Mouse (Mus musculus): Measurements from ENCODE around the gene Vsig8. TPM values are rescaled to one million over a fixed set of nuclear protein-coding genes. Genes with fewer than 3 reads are reported as not detected.

Vsig8 gene
- 0.05 TPM in 1 of 2 replicates, not detected in the other for polyA plus RNA-seq (2015; fragmentation: Nextera tagmentation; extraction: Ambion mirVana)

GRCm38 (mm10) chr1:172555638-172556037 lies at the start of gene Vsig8:
TSS of gene Vsig8 (plus strand) at chr1:172555938.
- ATAC-seq (ENCODE audit: low read depth): no peak
- Histone ChIP-seq H3K27ac (ENCODE audit: low read length) (no peak within 1 kb of the TSS), H3K36me3 (ENCODE audit: control insufficient read depth, insufficient read depth) (no peaks in the 10 kb centered on the region), H3K9ac (ENCODE audit: low read depth, low read length) (no peak within 1 kb of the TSS), H3K4me1 (ENCODE audit: control insufficient read depth, low read depth, low read length) (peaks cover 3% of the 10 kb centered on the region; the same call in 1 of the 2 replicates), H3K4me3 (ENCODE audit: low read depth, low read length) (no peak within 1 kb of the TSS), H3K9me3 (replicated peaks; ENCODE audit: control insufficient read depth, low read length) (no peaks in the 10 kb centered on the region), H3K27me3 (ENCODE audit: control insufficient read depth, insufficient read depth, low read depth, low read length) (peaks cover 6% of the 10 kb centered on the region), H3K4me2 (ENCODE audit: low read depth, low read length) (no peak within 1 kb of the TSS)
- WGBS (ENCODE audit: insufficient replicate concordance): 51% methylated on average over 11 of the region's 11 CpGs

- Histone ChIP-seq H3K4me3 (ENCODE audit: low read depth, low read length) (no peak overlapping the region), H3K4me2 (ENCODE audit: low read depth, low read length) (no peak overlapping the region), H3K36me3 (ENCODE audit: control insufficient read depth, insufficient read depth) (peaks cover 6% of the 10 kb centered on the region), H3K27ac (ENCODE audit: low read length) (no peak overlapping the region), H3K4me1 (ENCODE audit: control insufficient read depth, low read depth, low read length) (peaks cover 20% of the 10 kb centered on the region), H3K9ac (ENCODE audit: low read depth, low read length) (no peak overlapping the region), H3K27me3 (ENCODE audit: control insufficient read depth, insufficient read depth, low read depth, low read length) (no peaks in the 10 kb centered on the region), H3K9me3 (replicated peaks; ENCODE audit: control insufficient read depth, low read length) (no peaks in the 10 kb centered on the region)
- no peak for ATAC-seq (ENCODE audit: low read depth)
- 48% methylated on average over 5 of the region's 5 CpGs for WGBS (ENCODE audit: insufficient replicate concordance)
These were observed 48.7 kb upstream of the Vsig8 start for GRCm38 (mm10) chr1:172507001-172507400.

- Histone ChIP-seq H3K36me3 (ENCODE audit: control insufficient read depth, insufficient read depth) (peaks cover 6% of the 10 kb centered on the region), H3K9me3 (replicated peaks; ENCODE audit: control insufficient read depth, low read length) (no peaks in the 10 kb centered on the region), H3K4me2 (ENCODE audit: low read depth, low read length) (no peak overlapping the region), H3K27ac (ENCODE audit: low read length) (no peak overlapping the region), H3K4me3 (ENCODE audit: low read depth, low read length) (no peak overlapping the region), H3K4me1 (ENCODE audit: control insufficient read depth, low read depth, low read length) (peaks cover 17% of the 10 kb centered on the region), H3K9ac (ENCODE audit: low read depth, low read length) (no peak overlapping the region), H3K27me3 (ENCODE audit: control insufficient read depth, insufficient read depth, low read depth, low read length) (no peaks in the 10 kb centered on the region)
- 62% methylated on average over 3 of the region's 3 CpGs for WGBS (ENCODE audit: insufficient replicate concordance)
- no peak for ATAC-seq (ENCODE audit: low read depth)
These were observed 48.0 kb upstream of the Vsig8 start for GRCm38 (mm10) chr1:172507701-172508100.

GRCm38 (mm10) chr1:172508172-172508571 lies 47.6 kb upstream of the Vsig8 start:
- H3K4me1 ChIP-seq (ENCODE audit: control insufficient read depth, low read depth, low read length): peaks cover 17% of the 10 kb centered on the region
- peaks cover 6% of the 10 kb centered on the region for H3K36me3 ChIP-seq (ENCODE audit: control insufficient read depth, insufficient read depth)
- H3K27ac ChIP-seq (ENCODE audit: low read length): no peak overlapping the region
- ATAC-seq (ENCODE audit: low read depth): peak; percentile 20; the same call in 1 of the 2 replicates
- H3K4me2 ChIP-seq (ENCODE audit: low read depth, low read length): no peak overlapping the region
- WGBS (ENCODE audit: insufficient replicate concordance): 13% methylated on average over 2 of the region's 2 CpGs
- no peak overlapping the region for H3K4me3 ChIP-seq (ENCODE audit: low read depth, low read length)
- no peaks in the 10 kb centered on the region for H3K27me3 ChIP-seq (ENCODE audit: control insufficient read depth, insufficient read depth, low read depth, low read length)
- H3K9me3 ChIP-seq (replicated peaks; ENCODE audit: control insufficient read depth, low read length): no peaks in the 10 kb centered on the region
- H3K9ac ChIP-seq (ENCODE audit: low read depth, low read length): no peak overlapping the region

- H3K9me3 ChIP-seq (replicated peaks; ENCODE audit: control insufficient read depth, low read length): no peaks in the 10 kb centered on the region
- peaks cover 10% of the 10 kb centered on the region for H3K4me1 ChIP-seq (ENCODE audit: control insufficient read depth, low read depth, low read length)
- no peaks in the 10 kb centered on the region for H3K27me3 ChIP-seq (ENCODE audit: control insufficient read depth, insufficient read depth, low read depth, low read length)
- no peak for ATAC-seq (ENCODE audit: low read depth)
- no peak overlapping the region for H3K9ac ChIP-seq (ENCODE audit: low read depth, low read length)
- H3K36me3 ChIP-seq (ENCODE audit: control insufficient read depth, insufficient read depth): peaks cover 6% of the 10 kb centered on the region
- no peak overlapping the region for H3K4me3 ChIP-seq (ENCODE audit: low read depth, low read length)
- H3K4me2 ChIP-seq (ENCODE audit: low read depth, low read length): no peak overlapping the region
- 72% methylated on average over 5 of the region's 5 CpGs for WGBS (ENCODE audit: insufficient replicate concordance)
- H3K27ac ChIP-seq (ENCODE audit: low read length): no peak overlapping the region
These were observed 46.5 kb upstream of the Vsig8 start for GRCm38 (mm10) chr1:172509235-172509634.

- 43% methylated on average over 8 of the region's 8 CpGs for WGBS (ENCODE audit: insufficient replicate concordance)
- H3K4me3 ChIP-seq (ENCODE audit: low read depth, low read length): no peak overlapping the region; the same call in 1 of the 2 replicates
- no peak overlapping the region for H3K9ac ChIP-seq (ENCODE audit: low read depth, low read length)
These were observed 45.8 kb upstream of the Vsig8 start for GRCm38 (mm10) chr1:172509983-172510382.

GRCm38 (mm10) chr1:172510421-172510972 lies 45.2 kb upstream of the Vsig8 start:
- Histone ChIP-seq H3K4me3 (ENCODE audit: low read depth, low read length) (no peak overlapping the region; the same call in 1 of the 2 replicates), H3K9ac (ENCODE audit: low read depth, low read length) (no peak overlapping the region), H3K4me1 (ENCODE audit: control insufficient read depth, low read depth, low read length) (peaks cover 9% of the 10 kb centered on the region), H3K27me3 (ENCODE audit: control insufficient read depth, insufficient read depth, low read depth, low read length) (no peaks in the 10 kb centered on the region), H3K36me3 (ENCODE audit: control insufficient read depth, insufficient read depth) (peaks cover under 1% of the 10 kb centered on the region; the same call in 1 of the 2 replicates), H3K27ac (ENCODE audit: low read length) (peak overlapping the region; percentile 67), H3K4me2 (ENCODE audit: low read depth, low read length) (peak overlapping the region; percentile 36), H3K9me3 (replicated peaks; ENCODE audit: control insufficient read depth, low read length) (no peaks in the 10 kb centered on the region)
- 46% methylated on average over 13 of the region's 13 CpGs for WGBS (ENCODE audit: insufficient replicate concordance)
- ATAC-seq (ENCODE audit: low read depth): peak; percentile 43

More at GRCm38 (mm10) chr1:172509983-172510382, 45.8 kb upstream of the Vsig8 start:
- no peaks in the 10 kb centered on the region for H3K9me3 ChIP-seq (replicated peaks; ENCODE audit: control insufficient read depth, low read length)
- peak overlapping the region; percentile 36 for H3K4me2 ChIP-seq (ENCODE audit: low read depth, low read length)
- H3K4me1 ChIP-seq (ENCODE audit: control insufficient read depth, low read depth, low read length): peaks cover 9% of the 10 kb centered on the region
- no peaks in the 10 kb centered on the region for H3K27me3 ChIP-seq (ENCODE audit: control insufficient read depth, insufficient read depth, low read depth, low read length)
- H3K27ac ChIP-seq (ENCODE audit: low read length): peak overlapping the region; percentile 67
- ATAC-seq (ENCODE audit: low read depth): peak; percentile 17; the same call in 1 of the 2 replicates
- peaks cover 5% of the 10 kb centered on the region for H3K36me3 ChIP-seq (ENCODE audit: control insufficient read depth, insufficient read depth)

GRCm38 (mm10) chr1:172512962-172513361 lies 42.8 kb upstream of the Vsig8 start:
- H3K9me3 ChIP-seq (replicated peaks; ENCODE audit: control insufficient read depth, low read length): no peaks in the 10 kb centered on the region
- peak; percentile 30 for ATAC-seq (ENCODE audit: low read depth)
- H3K4me1 ChIP-seq (ENCODE audit: control insufficient read depth, low read depth, low read length): peaks cover 9% of the 10 kb centered on the region
- no peak overlapping the region for H3K9ac ChIP-seq (ENCODE audit: low read depth, low read length)
- peak overlapping the region; percentile 48 for H3K4me2 ChIP-seq (ENCODE audit: low read depth, low read length)
- H3K36me3 ChIP-seq (ENCODE audit: control insufficient read depth, insufficient read depth): no peaks in the 10 kb centered on the region
- no peak overlapping the region for H3K4me3 ChIP-seq (ENCODE audit: low read depth, low read length)
- peak overlapping the region; percentile 42 for H3K27ac ChIP-seq (ENCODE audit: low read length)
- no peaks in the 10 kb centered on the region for H3K27me3 ChIP-seq (ENCODE audit: control insufficient read depth, insufficient read depth, low read depth, low read length)
- WGBS (ENCODE audit: insufficient replicate concordance): 5% methylated on average over 13 of the region's 13 CpGs

GRCm38 (mm10) chr1:172513525-172514212 lies 42.1 kb upstream of the Vsig8 start:
- H3K9ac ChIP-seq (ENCODE audit: low read depth, low read length): no peak overlapping the region
- no peaks in the 10 kb centered on the region for H3K27me3 ChIP-seq (ENCODE audit: control insufficient read depth, insufficient read depth, low read depth, low read length)
- no peaks in the 10 kb centered on the region for H3K9me3 ChIP-seq (replicated peaks; ENCODE audit: control insufficient read depth, low read length)
- H3K27ac ChIP-seq (ENCODE audit: low read length): peak overlapping the region; percentile 39
- H3K4me1 ChIP-seq (ENCODE audit: control insufficient read depth, low read depth, low read length): peaks cover 9% of the 10 kb centered on the region
- 10% methylated on average over 17 of the region's 17 CpGs for WGBS (ENCODE audit: insufficient replicate concordance)
- H3K4me2 ChIP-seq (ENCODE audit: low read depth, low read length): peak overlapping the region; percentile 48
- no peaks in the 10 kb centered on the region for H3K36me3 ChIP-seq (ENCODE audit: control insufficient read depth, insufficient read depth)
- H3K4me3 ChIP-seq (ENCODE audit: low read depth, low read length): no peak overlapping the region
- peak; percentile 57 for ATAC-seq (ENCODE audit: low read depth)
